Mouse (Mus musculus): ENCODE data around the gene Serinc5.
A peak's percentile ranks its signal among the peaks of the same experiment; 100 is the strongest.

Serinc5 gene

DNA sequence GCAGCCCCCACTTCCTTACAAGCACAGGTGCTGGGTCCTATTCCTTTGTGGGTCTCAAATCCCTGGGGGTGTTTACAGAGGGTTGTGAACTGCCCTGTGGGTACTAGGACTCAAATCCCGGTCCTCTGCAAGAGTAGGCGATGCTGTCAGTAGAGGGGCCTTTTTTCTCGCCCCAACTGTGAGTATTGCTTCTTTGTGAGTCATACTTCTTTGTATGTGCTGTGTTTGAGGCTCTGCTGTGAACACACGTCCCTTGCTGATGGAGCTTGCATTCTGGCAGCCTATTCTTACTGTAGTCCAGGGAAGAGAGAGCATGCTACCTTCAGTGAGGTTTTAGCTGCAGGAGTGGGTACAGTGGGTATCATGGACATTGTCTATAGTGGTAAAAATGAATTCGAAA lies 4.3 kb downstream of the Serinc5 start:
- no peak for DNase-seq

DNA sequence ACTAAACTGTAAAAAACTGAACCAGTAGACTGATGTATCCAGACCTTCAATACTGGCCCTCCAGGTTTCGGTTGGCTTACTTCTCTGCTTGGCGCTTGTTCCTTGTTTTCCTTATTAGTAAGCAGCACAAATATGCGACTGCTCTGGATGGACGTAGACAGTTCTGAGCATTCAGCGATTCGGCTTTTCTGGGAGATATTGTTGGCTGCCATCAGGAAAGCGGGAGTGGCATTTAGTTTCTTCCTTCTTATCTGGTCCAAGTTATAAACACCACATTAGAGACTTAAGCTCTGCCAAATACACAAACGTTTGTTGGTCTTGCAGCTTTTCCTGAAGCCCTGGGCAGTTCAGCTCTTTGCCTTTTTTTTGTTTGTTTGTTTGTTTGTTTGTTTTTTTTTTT lies 5.6 kb downstream of the Serinc5 start:
- DNase-seq, result no peak

GRCm38 (mm10) chr13:92626196-92626595 lies 15.3 kb downstream of the Serinc5 start:
- DNase-seq, result no peak

GRCm38 (mm10) chr13:92626725-92627124 lies 15.8 kb downstream of the Serinc5 start:
- DNase-seq, result no peak

DNA sequence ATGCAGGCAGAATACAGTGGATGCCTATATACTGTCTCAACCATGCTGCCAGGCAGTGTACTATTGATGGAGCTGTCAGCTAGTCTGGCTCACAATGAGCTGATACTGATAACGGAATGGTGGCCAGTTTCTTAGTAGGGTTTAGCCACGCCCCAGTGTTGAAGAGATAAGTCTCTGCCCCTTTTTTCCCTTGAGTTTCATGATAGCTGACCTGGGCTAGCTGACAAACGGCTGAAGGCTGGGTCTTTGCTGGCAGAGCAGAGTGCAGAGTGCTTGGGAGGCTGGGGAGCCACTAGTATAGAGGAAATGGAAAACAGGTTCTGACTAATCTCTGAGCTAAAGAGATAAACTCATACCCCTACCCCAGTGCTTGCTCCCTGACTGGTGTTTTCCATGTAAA lies 18.6 kb downstream of the Serinc5 start:
- no peak for DNase-seq

DNA sequence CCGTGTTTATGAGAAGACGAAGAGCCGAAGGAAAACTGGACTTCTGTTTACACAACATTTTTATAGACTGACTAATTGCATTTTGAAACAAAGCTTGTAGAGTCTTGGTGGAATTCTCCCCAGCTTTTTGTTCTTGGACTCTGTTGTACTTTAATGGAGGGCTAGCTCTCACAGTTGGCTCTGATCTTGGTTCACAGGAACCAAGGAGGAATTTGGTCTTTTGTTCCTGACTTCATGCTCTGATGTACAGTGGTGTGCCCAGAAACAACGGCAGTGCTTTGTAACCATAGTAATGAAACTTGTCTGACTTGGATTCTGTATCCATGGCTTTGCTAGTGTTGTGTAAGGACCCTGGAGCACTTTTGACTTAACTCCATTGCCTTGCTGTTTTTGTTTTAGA lies 20.6 kb downstream of the Serinc5 start:
- no peak for DNase-seq

DNA sequence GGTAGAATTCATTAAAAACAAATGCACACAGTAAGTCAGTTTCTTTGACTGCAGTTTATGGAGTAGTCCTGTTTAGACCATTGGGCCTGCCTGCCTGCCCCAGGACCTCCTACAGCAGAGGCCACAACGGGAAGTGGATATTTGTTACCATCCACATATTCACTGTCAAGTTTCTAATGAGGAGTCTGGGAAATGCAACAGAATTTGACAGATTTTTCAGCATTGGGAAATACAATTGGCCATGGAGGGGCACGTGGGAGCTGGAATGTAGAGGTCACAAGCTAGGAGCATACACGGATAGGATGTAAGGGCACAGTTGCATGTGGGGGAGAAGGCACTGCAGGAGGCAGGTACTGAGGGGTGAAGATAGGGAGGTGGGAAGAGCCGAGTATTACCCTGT lies 21.7 kb downstream of the Serinc5 start:
- DNase-seq, result no peak

GRCm38 (mm10) chr13:92635040-92635439 lies 24.1 kb downstream of the Serinc5 start:
- no peak for DNase-seq

DNA sequence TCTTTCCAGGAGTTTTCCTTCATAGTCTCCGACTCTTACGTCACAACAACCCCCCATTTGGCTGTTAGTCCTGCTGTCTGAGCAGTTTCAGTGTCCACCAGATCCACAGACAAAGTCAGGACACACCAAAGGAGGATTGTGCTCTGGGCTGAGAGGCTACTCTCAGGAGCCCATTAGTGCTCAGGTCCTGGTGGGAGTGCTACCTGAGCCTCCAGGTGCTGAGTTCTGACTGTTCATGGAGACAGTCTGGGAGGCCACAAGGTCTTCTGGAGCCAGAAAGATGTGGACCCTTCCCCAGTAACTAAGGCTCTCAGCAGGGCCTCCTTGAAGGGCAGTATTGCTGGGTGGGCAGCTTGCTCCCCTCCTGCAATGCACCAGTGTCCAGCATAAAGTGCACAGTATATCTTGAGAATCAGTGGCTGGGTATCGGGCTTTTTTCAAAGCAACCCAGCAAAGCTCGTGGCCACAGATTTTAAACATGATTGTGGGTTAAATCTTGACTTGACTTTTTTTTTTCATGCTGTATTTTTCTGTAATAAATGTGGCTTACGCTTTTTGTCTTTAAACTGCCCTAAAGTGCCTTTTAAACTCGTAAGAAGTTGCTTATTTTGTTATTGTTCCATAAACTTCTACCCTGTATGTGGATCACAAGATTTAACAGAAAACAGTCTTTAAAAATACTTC lies 25.5 kb downstream of the Serinc5 start:
- DNase-seq, result no peak

- DNase-seq, result peak; percentile 38 to 42
Measured at GRCm38 (mm10) chr13:92636910-92637275, 26.0 kb downstream of the Serinc5 start.

DNA sequence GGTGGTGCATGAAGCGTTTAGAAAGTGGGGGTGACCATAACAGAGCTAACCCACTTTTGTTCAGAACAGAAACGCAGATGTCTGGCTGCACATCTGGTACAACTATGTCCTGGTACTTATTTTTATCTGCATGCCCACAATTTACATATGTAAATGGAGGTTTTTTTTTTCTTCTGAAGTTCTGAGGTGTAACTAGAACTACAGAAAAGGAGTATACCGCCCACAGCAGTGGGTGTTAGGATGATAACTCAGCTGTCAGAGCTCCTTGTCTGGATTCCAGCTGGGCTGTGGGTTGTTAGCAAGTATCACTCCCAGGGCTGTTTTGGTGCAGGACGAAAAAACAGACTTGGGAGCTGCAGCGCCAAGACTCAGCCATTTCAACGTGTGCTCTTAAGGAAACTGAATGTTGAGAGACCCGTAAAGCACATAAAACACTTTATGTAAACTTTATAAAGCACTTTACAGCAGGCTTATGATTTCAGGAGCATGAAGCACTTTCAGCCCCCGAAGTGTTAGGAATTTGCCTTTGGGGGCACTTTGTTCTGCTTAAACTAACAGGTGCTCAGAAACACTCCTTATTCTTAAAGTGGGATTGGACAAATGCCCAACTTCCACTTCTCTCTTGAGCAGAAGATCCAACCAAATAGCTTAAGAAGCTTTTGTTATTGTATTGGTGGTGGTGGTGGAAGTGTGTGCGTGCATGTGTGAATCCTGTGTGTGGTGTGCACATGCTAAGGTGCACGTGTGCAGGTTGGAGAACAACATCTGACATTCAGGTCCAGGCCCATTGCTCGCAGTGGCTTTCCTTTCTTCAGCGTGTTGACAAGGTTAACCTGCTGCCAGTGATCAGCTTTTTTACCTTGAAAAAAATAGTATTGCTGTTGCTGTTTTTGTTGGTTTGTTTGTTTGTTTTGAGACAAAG lies 28.5 kb downstream of the Serinc5 start:
- no peak for DNase-seq

- DNase-seq, result no peak
Measured at GRCm38 (mm10) chr13:92644199-92644598, 33.3 kb downstream of the Serinc5 start.

DNA sequence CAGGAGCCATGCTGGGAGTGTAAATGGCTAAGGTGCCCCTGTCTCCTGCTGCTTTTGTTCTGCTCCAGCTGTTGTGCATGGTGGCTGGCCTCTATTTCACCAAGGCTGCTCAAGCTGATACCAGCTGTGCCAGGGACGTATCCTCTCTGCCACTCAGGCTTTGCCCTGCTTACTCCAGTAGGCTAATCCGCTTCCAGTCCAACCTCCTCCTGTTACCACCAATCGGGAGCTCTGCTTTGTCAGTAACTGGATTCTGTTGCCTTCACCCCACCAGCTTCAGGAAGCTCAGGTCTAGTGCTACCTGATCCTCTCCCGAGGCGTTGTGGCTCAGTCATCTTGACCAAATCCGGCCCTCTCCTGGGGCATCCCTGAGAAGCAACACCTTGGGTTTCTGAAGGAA lies 33.9 kb downstream of the Serinc5 start:
- no peak for DNase-seq

DNA sequence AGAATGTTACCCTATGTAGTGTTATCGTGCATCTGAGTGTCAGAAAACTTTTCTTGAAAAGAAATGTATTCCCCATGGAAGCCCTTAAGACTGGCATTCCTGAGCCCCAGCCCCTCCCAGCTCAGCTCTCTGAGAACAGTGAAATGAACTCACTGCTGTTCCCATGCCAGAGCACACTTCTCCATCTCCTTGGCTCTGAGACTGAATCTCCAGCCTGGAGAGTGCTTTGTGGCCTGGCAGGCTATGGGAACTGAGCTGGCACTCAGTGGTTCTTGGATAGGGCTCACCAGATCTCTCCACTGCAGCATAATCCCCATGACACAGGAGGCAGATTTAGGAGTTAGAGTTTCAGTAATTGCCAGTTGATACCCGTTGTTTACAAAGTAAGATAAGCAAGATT lies 36.8 kb downstream of the Serinc5 start:
- DNase-seq, result peak; percentile 74 to 81

- DNase-seq, result peak; percentile 26 to 30
Measured at GRCm38 (mm10) chr13:92649111-92649510, 38.2 kb downstream of the Serinc5 start.

- no peak for DNase-seq
Measured at GRCm38 (mm10) chr13:92650956-92651355, 40.1 kb downstream of the Serinc5 start.

DNA sequence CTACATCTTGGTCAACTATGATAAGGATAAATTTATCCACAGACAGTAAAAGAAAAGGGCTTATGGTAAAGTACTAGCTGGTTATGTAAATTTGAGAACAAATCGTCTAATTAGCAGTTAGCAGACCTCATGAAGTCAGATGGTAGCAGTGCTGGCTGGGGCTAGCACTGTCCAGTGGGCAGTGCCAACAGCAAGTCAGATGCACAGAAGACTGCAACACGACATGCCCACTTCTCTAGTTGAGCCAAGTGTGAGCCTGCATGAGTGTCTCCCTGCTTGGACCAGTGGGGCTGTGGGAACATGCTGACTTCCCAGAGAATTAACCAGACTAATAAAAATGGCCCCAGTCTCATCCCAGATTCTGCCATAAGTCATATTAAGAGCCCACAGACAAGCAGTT lies 41.6 kb downstream of the Serinc5 start:
- peak; percentile 38 to 52 for DNase-seq

- peak in 1 of 2 experiments; percentile 26 for DNase-seq
Measured at GRCm38 (mm10) chr13:92653283-92653682, 42.4 kb downstream of the Serinc5 start.

GRCm38 (mm10) chr13:92656815-92657513 lies 46.1 kb downstream of the Serinc5 start:
- peak; percentile 53 to 59 for DNase-seq

GRCm38 (mm10) chr13:92659611-92660010 lies 48.7 kb downstream of the Serinc5 start:
- DNase-seq, result no peak

DNA sequence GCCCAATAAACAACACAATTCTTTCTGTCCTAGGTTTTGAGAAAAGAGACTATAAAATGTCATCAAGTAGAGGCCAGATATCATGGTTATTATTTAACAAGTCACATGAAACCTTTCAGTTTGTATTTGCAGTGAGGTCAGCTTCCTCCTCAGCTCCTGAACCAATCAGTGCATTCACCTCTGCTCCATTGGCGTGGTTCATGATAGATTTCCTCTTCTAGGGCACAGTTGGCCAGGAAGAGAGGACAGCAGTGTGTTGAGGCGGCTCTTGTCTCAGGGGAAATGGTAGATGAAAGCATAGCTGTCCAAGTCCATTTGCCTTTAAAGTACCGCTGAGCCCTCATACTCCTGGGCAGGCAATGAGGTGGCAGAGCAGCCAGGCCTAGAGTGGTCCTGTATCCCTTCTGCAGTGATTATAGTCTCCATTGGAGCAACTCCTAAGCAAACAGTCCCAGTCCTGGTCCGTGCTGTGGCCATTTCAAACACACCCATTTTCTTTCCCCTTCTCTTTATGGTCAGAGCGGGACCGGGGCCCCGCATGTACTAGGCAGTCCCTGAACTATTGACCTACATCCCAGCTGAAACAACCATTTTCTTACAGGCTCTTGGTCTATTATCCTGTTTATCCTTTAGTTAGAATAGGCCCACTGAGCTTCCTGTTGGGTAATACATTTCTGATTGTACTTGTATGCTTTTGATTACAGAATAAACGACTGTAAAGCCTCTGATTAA lies 51.8 kb downstream of the Serinc5 start:
- no peak for DNase-seq

DNA sequence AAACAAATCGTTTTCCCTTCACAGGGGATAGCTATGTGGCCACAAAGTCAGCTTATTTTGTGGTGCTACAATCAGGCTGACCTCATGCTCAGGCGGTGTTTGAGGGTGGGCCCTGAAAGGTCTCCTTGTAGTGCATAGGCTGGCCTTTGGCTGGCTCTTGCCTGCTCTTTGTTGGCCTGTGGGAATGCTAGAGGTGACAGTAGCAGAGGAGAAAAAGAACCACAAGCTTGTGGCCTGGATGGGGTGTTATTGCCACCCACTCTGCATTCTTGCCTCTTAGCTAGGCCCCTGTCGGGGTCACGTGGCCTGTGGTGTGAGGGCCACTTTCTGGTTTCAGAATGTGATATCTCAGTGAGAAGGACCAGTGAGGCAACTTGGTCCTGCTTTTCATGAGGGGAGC lies 54.1 kb downstream of the Serinc5 start:
- no peak for DNase-seq
